Mouse (Mus musculus): ENCODE results near the gene Cuedc1.

DNA sequence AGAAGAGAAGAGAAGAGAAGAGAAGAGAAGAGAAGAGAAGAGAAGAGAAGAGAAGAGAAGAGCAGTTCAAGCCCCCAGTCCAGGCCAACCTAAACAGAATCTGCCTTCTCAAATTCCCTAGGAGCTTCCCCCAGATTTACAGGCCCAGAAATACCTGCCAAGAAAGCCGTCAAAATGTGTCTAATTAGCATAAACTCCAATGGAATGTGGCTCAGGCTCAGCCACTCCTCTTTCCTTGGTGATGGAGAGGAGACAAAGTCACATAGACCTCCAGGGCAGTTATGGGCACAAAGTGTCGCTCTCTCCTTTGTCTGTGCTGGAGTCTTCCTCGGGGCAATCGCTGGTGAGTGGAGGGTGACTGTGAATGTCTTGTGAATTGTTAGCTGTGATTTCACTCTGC, 100.4 kb downstream of the Cuedc1 start:
- TF ChIP-seq CTCF (IDR thresholded peaks at IDR 0.05; ENCODE audit: extremely low read depth, insufficient read depth, insufficient read length, insufficient replicate concordance) (no peak), POLR2A (IDR thresholded peaks at IDR 0.05; ENCODE audit: low read depth, low read length) (no peak)

Measured in spleen, adult 2 months (tissue).